Mouse (Mus musculus) myocyte (in vitro differentiated cells): ENCODE data around the gene Fam117a.

Experiments
- CEBPB ChIP-seq: IDR thresholded peaks from 2 replicates; pipeline ENCODE4 v1.6.1; 2011; ENCODE audit warnings: mild to moderate bottlenecking, moderate library complexity; ENCODE audit not compliant: poor library complexity, insufficient read depth, severe bottlenecking
- E2F4 ChIP-seq: IDR thresholded peaks from one replicate; pipeline ENCODE4 v1.6.1; 2011; ENCODE audit warnings: mild to moderate bottlenecking, control low read depth, moderate library complexity; ENCODE audit not compliant: insufficient read depth
- MAX ChIP-seq: IDR thresholded peaks from one replicate; pipeline ENCODE4 v1.6.1; 2011; ENCODE audit warnings: low read depth, mild to moderate bottlenecking, control low read depth
- MYOD1 ChIP-seq, 3 experiments: IDR thresholded peaks; one replicate each; pipeline ENCODE4 v1.6.1; 2011; ENCODE audit warnings: control low read depth in 2 of 3, low read depth in 2 of 3, mild to moderate bottlenecking in 2 of 3, moderate library complexity in 1 of 3; ENCODE audit not compliant: insufficient read length in 2 of 3, control insufficient read depth in 1 of 3
- MYOG ChIP-seq, 3 experiments: IDR thresholded peaks; one replicate each; pipeline ENCODE4 v1.6.1; 2011; ENCODE audit warnings: control low read depth in 2 of 3, low read depth in 2 of 3, mild to moderate bottlenecking in 2 of 3; ENCODE audit not compliant: insufficient read length in 2 of 3, control insufficient read depth in 1 of 3, insufficient read depth in 1 of 3
- POLR2A ChIP-seq: IDR thresholded peaks from one replicate; pipeline ENCODE4 v1.6.1; 2011; ENCODE audit warnings: low read depth, mild to moderate bottlenecking, control low read depth, moderate library complexity; ENCODE audit not compliant: insufficient read length
- SRF ChIP-seq: IDR thresholded peaks from one replicate; pipeline ENCODE4 v1.6.1; 2011; ENCODE audit warnings: low read depth; ENCODE audit not compliant: control insufficient read depth, insufficient read length
- TCF12 ChIP-seq: IDR thresholded peaks from one replicate; pipeline ENCODE4 v1.6.1; 2011; ENCODE audit warnings: mild to moderate bottlenecking, control low read depth; ENCODE audit not compliant: poor library complexity, insufficient read depth, severe bottlenecking
- USF1 ChIP-seq: IDR thresholded peaks from one replicate; pipeline ENCODE4 v1.6.1; 2011; ENCODE audit warnings: low read depth, mild to moderate bottlenecking, control low read depth, moderate library complexity

GRCm38 (mm10) chr11:95365596-95365995, 28.8 kb downstream of the Fam117a start:
- TF ChIP-seq POLR2A, result no peak
- no peak for TF ChIP-seq E2F4
- no peak for TF ChIP-seq CEBPB
- TF ChIP-seq USF1, result no peak
- TF ChIP-seq MYOD1 (IDR thresholded peaks at IDR 0.05; ENCODE audit: control insufficient read depth in 1 of 3, insufficient read length in 2 of 3, low read depth in 2 of 3), result no peak
- no peak for TF ChIP-seq TCF12
- TF ChIP-seq MAX, result no peak
- TF ChIP-seq SRF, result no peak
- no peak for TF ChIP-seq MYOG (IDR thresholded peaks at IDR 0.05; ENCODE audit: control insufficient read depth in 1 of 3, insufficient read depth in 1 of 3, insufficient read length in 2 of 3, low read depth in 2 of 3)
